Mouse (Mus musculus) left cerebral cortex, adult 8-10 months (tissue): Measurements from ENCODE around the gene Dhdds. TPM values are rescaled to one million over a fixed set of nuclear protein-coding genes. Genes with fewer than 3 reads are reported as not detected.

Source experiments
- DNase-seq, 2 experiments: peaks; one replicate each; pipeline ENCODE4 v3.0.0; 2022; ENCODE audit warnings: low spot score in 2 of 2
- total RNA-seq, 4 experiments: library from RNA; stranded (reverse); gene quantifications; 2 replicates each; pipeline ENCODE4 v1.2.4; 2022

The Dhdds gene
- total RNA-seq, 4 experiments from 2014 or later, result 63.6 to 73.6 (median 68.4) TPM

- no peak for DNase-seq
Observed at GRCm38 (mm10) chr4:133958884-133959283, 41.8 kb downstream of the Dhdds start.

GRCm38 (mm10) chr4:133956358-133956757 lies 44.4 kb downstream of the Dhdds start:
- DNase-seq, result no peak

GRCm38 (mm10) chr4:133946736-133947135 lies 54.0 kb downstream of the Dhdds start:
- DNase-seq, result no peak

- no peak for DNase-seq
Observed at GRCm38 (mm10) chr4:133943791-133944190, 56.9 kb downstream of the Dhdds start.

- DNase-seq, result no peak
Observed at GRCm38 (mm10) chr4:133942679-133943078, 58.0 kb downstream of the Dhdds start.

- no peak for DNase-seq
Observed at GRCm38 (mm10) chr4:133941576-133941975, 59.1 kb downstream of the Dhdds start.

GRCm38 (mm10) chr4:133940386-133941260 lies 60.1 kb downstream of the Dhdds start:
- no peak for DNase-seq

- no peak for DNase-seq
Observed at GRCm38 (mm10) chr4:133938077-133938476, 62.6 kb downstream of the Dhdds start.

- DNase-seq, result no peak
Observed at GRCm38 (mm10) chr4:133931785-133932184, 68.9 kb downstream of the Dhdds start.

GRCm38 (mm10) chr4:133931349-133931748 lies 69.4 kb downstream of the Dhdds start:
- no peak for DNase-seq

GRCm38 (mm10) chr4:133929278-133929670 lies 71.4 kb downstream of the Dhdds start:
- DNase-seq, result no peak

- no peak for DNase-seq
Observed at GRCm38 (mm10) chr4:133928576-133929277, 72.0 kb downstream of the Dhdds start.

- DNase-seq, result no peak
Observed at GRCm38 (mm10) chr4:133925204-133925603, 75.5 kb downstream of the Dhdds start.

- no peak for DNase-seq
Observed at GRCm38 (mm10) chr4:133923743-133924142, 77.0 kb downstream of the Dhdds start.

Other genes starting within 250 kb of the Dhdds start
- gene Arid1a, start 244.1 kb downstream of the Dhdds start, total RNA-seq, result 10 to 100 TPM; 86.3 to 93.9 (median 90.7) TPM
- 10 to 100 TPM; 15.3 to 19.2 (median 17.7) TPM for gene Rps6ka1, start 113.1 kb downstream of the Dhdds start, total RNA-seq
- 100 to 1,000 TPM; 115 to 129 (median 119) TPM for gene Hmgn2, start 32.3 kb downstream of the Dhdds start, total RNA-seq
- not detected for gene Lin28a, start 17.9 kb upstream of the Dhdds start, total RNA-seq
- gene Zfp683, start 52.9 kb upstream of the Dhdds start, total RNA-seq, result not detected
- gene Crybg2, start 59.9 kb upstream of the Dhdds start, total RNA-seq, result 1 to 10 TPM; 3.6 to 6.8 (median 5.8) TPM
- 10 to 100 TPM in 2 of 4 experiments, 1 to 10 TPM in 2; 2.5 to 32.5 (median 12.8) TPM for gene Cd52, start 94.2 kb upstream of the Dhdds start, total RNA-seq
- 10 to 100 TPM; 33.5 to 51.3 (median 43.0) TPM for gene Ubxn11, start 101.7 kb upstream of the Dhdds start, total RNA-seq
- 100 to 1,000 TPM; 192 to 255 (median 224) TPM for gene Sh3bgrl3, start 127.9 kb upstream of the Dhdds start, total RNA-seq
- 10 to 100 TPM; 17.1 to 18.7 (median 17.7) TPM for gene Cep85, start 186.2 kb upstream of the Dhdds start, total RNA-seq
- gene Gm7534, start 202.1 kb upstream of the Dhdds start, total RNA-seq, result not detected
- not detected for gene Catsper4, start 226.5 kb upstream of the Dhdds start, total RNA-seq
- gene Cnksr1, start 237.5 kb upstream of the Dhdds start, total RNA-seq, result under 1 TPM in 3 of 4 experiments, not detected in 1; 0.36 to 0.74 (median 0.57) TPM
- gene E130218I03Rik, start 242.7 kb upstream of the Dhdds start, total RNA-seq, result not detected
- gene Zfp593, start 244.7 kb upstream of the Dhdds start, total RNA-seq, result 10 to 100 TPM; 10.9 to 12.1 (median 11.3) TPM
- gene Gm30191, start 246.0 kb upstream of the Dhdds start, total RNA-seq, result not detected